Mouse (Mus musculus) urinary bladder, adult 18-20 months (tissue): ENCODE results near the gene Mettl27.
"Not testable (repeated sequence)": the region's sequence is repeated elsewhere in the genome, so short reads cannot be mapped to it uniquely, and the experiment has no call there.

Experiments
- DNase-seq, 2 experiments: peaks; one replicate each; pipeline ENCODE4 v3.0.0; 2022; ENCODE audit warnings: low spot score in 2 of 2, mixed read lengths in 2 of 2

Gene Mettl27

DNA sequence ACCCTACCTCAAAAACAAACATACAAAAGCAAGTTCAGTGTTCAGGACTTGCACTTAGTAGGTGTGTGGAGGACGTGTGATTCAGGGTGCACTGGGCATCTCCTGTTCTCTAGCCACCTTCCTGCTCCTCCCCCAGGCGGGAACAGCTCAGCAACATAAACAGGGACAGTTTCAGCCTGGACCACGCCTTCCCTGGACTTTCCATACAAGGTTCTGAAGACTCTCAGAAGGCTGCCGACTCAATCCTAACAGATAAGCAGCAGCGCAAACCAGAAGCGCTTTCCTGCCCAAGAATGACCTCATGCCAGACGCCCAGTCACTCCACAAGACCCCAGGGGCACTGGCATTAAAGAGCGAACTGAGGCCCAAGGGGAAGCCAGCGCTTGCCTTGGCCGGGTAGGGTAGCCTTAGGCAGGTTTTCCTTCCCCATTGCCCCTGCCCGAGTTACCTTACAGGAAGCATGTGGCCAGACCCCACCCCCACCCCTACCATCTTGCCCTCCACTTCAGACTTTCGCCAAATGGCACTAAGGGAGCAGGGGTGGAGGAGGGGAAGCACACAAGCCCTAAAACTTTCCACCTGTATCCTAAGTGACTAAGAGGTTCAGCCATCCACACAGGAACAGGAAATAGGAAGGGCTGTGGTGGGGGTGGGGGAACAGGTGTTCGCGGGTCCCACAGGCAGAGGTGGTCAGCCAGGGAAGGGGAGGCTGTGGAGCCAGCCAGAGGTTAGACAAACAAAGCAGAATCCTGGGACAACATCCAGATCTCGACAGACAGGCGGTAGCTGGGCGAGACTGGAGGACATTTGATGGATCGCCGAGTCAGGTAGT lies 19.1 kb downstream of the Mettl27 start:
- peak in 1 of 2 experiments; percentile 49 for DNase-seq

DNA sequence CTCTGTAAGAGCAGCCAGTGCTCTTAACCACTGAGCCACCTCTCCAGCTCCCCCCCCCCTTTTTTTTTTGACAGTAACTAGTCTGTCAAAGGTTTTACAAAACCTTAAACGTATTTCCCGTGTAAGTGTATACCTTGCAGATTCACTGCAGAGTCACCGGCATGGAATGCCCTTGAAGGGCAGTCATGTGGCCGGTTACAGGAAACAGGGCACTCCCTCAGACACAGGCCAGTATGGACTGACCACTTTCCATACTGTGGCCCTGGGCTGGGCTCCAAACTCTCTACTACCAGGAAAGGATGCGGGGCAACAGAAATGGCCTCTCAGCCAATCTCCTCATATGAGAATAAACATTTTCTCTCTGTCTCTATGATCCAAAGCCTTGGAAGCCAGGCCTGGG lies 23.3 kb downstream of the Mettl27 start:
- DNase-seq = no peak

DNA sequence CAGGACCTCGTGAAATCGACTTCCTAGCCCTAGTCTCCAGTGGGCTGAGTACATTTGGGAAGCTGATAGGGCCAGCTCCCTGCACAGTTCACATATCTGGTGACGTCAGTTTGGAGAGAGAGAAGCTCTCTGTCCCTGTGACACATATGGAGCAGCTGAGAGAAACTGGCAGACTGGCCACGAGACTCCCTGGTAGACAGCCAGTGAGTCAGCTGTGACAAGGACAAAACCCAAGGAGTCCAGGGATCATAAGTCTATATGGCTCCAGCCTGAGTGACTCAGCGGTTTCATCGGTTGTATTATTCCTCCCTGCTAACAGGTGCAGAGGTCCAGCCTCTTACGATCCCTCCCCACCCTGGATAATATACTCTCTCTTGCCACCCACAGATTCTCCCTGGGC lies 26.9 kb downstream of the Mettl27 start:
- no peak for DNase-seq

DNA sequence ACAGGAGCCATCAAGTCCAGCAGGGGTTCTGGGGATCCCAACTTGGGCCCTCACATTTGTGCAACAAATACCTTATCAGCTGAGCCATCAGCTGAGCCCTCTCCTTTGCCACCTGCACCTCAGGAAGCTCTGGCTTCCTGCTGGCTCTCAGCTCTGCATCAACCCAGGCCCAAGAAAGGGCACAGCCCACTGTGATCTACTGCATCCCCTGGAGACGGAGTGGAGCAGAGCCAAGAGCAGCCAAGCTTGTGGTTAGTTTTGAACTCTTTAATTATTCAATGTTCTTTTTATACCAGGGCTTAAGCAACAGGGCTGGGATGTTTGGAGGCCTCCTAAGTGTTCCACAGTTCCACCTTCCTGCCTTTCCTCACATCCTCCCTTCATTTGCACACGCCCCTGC lies 28.3 kb downstream of the Mettl27 start:
- DNase-seq = no peak

DNA sequence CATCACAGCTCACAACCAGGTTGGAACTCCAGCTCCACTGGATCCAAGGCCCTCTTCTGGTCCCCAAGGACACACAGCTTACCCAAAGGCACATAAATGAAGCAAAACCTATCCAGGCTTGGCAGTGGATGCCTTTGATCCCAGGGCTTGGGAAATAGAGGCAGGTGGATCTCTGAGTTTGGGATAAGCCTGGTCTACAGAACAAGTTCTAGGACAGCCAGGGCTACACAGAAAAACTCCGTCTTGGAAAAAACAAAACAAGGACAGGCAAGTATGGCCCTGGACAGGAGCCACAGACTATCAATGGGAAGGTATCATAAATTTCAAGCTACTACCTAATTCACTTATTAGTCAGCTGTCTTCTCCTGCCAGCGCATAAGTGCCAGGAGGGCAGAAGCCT lies 29.4 kb downstream of the Mettl27 start:
- no peak for DNase-seq

DNA sequence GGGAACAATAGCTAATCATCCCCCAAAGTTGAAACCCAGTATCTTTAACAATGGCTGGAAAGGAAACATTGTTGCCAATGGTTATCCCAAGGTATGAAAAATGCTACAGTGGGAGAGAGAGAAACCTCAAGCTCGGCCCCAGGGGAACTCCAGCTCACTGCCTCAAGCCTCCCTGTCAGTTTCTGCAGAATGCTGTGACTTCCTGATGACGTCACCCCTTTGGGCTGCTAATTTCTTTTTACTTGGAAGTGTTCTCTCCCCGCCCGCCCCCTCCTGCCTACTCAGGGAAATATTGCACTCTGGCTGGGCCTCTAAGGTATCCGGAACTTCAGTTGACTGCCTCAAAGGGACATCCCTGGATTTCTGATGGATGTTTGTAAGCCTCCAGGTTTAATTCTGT lies 31.4 kb downstream of the Mettl27 start:
- DNase-seq = no peak

DNA sequence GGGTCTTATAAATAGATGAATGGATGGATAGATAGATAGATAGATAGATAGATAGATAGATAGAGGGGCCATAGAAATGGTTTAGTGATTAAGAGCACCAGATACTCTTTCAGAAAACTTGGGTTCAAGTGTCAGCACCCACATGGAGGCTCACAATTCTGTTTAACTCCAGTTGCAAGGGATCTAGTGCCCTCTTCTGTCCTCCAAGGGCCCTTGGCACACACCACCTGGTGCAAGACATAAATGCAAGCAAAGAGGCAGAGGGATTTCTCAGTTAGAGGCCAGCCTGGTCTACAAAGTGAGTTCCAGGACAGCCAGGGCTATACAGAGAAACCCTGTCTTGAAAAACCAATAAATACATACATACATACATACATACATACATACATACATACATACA lies 32.5 kb downstream of the Mettl27 start:
- not testable (repeated sequence) for DNase-seq

DNA sequence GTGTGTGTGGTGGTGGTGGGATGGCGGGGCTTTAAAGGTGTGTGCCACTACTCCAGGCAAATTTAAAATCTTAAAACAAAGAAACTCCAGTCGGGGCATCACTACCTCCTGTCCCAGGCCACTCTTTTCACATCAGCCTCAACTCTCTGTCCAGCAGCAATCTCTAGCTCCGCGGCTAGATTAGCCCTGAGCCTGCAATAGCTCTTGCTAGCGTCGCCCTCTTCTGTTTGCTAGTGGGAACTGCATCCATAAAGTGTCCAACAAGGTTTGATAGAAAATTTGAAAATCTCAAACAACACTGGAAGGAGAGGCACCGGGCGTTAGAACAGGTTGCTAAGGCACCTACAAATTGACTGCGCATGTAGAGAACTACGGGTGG lies 33.3 kb downstream of the Mettl27 start:
- DNase-seq = peak in 1 of 2 experiments; percentile 63

DNA sequence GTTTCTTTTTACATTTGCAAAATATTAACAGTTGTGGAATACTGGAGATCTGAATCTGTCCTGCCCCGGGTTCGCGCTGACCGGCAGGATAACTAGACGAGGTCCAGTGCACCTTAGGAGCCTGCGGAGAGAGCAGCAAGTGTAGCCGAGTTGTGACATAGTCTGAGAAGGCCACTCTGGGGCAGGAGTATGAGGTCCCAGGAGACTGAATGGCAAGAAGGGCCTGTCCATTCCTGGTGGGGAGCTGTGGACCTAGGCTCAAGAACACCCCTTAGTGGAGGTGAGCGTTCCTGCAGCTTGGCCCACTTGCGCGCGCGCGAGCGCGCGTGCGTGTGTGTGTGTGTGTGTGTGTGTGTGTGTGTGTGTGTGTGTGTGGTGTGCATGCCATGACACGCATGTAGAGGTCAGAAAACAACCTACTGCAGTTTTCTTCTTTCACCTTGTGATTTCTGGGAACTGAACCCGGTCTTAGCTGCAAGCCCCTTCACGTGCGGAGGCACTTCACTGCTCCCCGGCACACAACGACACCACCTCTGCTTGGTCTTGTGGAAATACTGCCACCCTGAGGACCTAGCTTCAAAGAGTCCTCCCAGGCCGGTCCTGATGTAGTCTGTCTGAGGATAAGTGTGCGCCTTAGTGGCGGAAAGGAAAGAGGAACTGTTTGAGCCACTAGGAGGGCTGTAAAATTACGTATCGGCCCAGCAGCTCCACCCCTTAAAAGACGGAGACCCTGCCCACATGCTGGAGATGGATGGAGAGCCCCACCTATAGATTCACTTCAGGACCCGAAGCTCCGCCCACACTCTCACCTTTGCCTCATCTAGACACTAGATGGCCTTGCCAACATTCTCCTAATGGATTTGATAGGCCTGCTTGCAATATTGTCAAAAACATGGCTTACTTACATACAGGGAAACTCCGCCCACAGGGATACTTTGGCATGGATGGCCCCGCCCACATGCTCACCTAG lies 34.0 kb downstream of the Mettl27 start:
- DNase-seq = peak in 1 of 2 experiments; percentile 44

DNA sequence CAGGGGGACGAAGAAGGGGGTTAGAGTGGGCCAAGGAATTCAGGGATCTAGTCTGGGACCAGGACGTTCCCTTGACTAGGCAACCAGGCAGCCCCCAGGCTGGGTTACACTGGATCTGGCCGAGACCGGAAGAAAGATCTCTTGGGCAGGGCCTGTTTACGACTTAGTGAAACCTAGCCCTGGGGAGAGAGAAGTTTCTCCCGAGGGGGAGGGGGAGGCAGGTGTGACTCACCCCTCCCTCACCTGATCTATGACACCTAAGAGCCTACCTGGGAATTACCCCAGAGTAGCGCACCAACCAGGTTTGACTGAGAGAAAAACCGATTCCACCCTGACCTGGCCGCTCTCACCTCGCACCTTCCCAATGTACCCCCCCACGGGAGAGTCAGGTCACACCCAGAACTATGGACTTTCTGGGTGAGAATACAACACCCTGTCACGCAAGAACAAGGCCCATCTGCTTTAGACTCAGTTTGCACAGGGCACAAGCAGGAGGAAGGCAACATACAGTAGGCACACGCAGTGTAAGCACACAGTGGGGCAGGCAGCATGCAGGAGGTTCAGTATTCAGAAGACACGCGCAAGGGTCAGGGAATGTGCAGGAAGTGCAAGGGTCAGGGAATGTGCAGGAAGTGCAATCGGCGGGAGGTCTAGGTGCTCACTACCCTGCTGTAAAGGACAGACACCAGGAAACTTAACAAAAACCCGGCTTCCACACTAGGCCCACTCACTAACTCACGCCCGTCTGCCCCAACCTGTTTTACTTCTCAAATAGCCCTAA lies 35.2 kb downstream of the Mettl27 start:
- no peak for DNase-seq

DNA sequence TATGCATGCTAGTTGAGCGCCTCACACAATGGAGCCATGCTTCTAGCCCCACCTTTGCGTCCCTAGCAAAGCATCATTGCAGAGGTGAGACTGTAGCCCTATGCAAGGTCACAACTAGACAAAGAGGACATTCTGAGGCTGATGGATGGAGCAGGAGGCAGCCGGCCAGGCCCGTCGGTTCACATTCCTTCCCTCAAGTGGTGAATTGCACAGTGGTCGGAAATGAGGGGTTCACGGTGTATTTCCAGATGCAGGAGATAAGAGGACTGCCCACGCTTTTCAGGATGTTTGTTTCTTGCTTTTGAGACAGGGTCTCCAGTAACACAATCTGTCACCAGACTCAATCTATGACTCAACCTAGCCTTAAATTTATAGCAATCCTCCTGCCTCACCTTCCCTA lies 38.5 kb downstream of the Mettl27 start:
- DNase-seq = no peak

DNA sequence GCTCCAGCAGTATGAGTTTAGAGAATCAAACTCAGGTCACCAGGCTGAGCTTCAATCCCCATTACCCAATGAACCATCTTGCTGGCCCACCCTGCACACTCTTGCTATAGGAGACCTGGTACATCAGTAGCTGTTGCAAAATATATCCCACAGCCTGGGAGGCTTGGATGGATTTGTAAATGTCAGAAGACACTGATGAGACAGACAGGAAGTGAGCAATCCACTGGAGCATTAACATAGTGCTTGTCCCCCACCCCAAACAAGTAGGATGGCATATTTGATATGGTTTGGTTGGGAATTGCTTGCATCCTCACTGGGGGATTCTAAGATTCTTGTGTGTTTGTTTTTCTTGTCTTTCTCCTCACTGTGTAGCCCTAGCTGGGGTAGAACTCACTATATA lies 40.9 kb downstream of the Mettl27 start:
- DNase-seq = no peak

DNA sequence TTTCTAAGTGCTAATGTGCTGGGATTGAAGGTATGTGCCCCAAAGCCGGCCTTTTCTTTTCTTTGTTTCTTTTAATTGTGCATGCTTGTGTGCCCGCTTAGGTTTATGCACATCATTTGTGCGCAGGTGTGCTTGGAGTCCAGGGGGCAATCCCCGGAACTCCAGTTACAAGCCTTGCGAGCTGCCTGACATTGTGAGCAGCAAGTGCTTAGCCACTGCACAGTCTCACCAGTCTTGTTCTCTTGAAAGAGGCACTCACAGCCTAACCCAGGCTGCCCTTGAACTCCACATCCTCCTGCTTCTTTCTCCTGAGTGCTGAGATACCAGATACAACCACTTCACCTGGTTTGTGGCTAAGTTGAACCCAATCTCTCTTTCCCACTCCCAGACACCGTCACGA lies 41.4 kb downstream of the Mettl27 start:
- no peak for DNase-seq

DNA sequence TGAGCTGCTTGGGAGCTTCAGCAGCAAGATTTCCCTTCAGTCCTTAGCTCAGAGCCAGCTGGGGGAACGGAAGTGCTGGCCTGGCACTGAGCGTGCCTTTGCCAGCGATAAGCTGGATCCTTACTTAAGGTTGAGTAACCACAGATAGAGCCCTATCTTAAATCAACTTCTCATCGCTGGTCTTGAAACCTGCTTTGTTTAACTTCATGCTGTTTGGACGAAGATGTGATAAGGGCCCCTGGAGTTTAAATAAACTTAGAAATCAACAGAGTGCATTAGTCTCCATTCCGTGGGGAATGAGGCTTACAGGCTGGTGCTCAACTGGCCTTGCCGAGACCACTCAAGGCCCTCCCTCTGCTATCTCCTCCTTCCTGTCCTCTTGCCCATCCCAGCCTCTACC lies 42.1 kb downstream of the Mettl27 start:
- peak in 1 of 2 experiments; percentile 12 for DNase-seq

DNA sequence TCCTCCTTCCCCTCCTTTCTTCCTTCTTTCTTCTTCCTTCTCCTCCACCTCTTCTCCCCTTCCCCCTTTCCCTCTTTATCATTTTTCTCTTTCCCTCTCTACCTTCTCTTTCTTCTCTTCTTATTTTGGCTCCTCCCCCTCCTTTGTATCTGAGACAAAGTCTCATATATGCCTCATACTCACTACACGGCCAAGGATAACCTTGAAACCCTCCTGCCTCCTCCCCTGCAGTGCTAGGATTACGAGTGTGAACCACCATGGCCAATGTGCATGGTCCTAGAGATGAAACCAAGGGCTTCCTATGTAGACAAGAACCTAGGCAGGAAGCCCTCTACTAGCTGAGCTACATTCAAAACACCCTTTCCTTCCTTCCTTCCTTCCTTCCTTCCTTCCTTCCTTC lies 42.8 kb downstream of the Mettl27 start:
- no peak for DNase-seq

DNA sequence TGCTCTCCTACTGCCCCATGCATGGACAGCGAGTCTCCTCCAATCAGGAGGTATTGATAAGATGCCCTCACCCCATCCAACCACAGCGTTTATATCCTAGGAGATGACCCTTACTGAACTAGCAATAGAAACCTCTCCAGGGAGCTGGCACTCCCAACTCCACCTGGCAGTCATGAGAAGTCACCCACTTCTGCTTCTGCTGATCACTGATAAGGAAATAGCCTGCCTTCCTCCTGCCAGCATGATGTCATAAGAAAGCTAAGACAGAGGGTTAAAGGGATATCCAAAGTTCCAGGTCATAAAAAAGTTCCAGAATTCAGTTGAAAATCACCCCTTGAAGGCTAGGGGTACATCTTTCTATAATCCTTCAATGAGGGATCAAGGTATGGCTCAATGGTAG lies 44.0 kb downstream of the Mettl27 start:
- DNase-seq = no peak

DNA sequence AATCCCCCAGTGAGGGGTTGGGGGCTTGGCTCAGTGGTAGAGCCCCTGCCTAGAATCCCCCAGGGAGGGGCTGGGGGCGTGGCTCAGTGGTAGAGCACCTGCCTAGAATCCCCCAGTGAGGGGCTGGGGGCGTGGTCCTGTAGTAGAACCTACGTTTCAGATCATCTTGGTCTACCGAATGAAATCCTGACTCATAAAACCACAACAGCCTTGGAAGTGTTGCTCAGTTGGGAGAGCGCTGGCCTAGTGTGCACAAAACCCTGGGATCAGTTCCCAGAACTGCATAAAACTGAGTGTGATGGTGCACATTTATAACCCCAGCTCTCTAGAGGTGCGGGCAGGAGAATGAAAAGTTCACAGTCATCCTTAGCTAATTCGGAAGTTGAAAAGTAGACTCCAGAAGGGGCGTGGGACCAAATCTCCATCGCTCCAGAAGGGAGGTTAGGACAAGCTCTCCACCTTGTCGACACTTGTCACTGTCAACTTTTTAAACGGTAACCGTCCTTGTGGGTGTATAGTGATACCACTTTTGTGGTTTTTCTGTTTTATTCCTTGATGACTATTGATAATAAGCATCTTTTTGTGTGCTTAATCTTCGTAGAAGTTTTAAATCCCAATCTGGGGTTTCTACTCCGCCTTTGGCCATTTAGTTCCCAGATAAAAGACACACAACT lies 44.5 kb downstream of the Mettl27 start:
- DNase-seq = no peak

DNA sequence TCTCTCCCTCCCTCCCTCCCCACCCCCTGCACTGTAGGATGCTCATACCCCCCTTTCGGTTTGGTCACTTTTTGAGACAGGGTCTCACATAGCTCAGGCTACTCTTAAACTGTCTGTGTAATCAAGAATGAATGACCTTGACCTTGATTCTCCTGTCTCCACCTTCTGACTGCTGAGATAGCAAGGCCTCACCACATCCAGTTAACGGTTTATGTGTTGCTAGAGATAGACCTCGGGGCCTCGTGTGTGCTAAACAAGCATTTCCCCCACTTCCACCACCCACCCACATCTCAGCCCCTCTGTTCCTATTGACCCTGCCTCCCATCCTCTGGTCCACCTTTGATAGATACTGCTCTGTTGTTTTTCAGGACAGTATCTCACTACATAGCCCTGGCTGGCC lies 45.7 kb downstream of the Mettl27 start:
- DNase-seq = no peak

DNA sequence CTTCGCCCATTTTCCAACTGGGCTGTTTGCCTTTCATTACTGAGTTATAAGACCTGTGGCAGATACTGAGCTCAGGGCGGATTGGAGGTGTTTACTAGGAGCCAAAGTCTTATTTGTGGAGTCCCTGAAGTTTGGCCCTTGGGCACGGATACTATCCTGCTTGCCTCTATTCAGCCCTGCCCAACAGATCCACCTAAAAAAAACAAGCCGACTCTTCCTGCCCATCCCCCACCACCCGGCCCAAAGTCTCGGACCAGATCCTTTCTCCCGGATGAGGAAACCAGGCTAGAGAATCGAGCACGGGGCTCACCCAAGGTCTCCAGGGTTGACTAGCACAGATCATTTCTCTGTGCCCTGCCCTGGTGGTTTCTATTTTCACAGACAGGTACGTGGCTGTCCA lies 49.0 kb downstream of the Mettl27 start:
- no peak for DNase-seq

DNA sequence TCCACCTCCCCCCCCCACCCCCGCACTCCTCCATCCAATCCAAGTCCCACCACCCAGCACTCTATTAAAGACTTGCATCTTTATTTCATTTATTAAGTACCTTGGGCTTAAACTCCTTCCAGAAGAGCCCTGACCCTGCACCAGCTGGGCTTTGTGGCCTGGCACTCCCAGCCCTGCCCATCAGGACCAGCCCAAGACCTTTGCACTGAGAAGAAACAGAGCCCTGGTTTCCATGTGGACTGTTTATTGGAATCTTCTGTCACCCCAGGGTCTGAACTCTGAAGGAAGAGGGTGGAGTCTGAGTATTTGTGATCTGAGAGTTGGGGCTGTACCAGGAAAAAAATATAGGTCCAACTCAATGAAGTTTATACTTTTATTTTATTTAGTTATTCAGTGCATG lies 50.9 kb downstream of the Mettl27 start:
- no peak for DNase-seq

DNA sequence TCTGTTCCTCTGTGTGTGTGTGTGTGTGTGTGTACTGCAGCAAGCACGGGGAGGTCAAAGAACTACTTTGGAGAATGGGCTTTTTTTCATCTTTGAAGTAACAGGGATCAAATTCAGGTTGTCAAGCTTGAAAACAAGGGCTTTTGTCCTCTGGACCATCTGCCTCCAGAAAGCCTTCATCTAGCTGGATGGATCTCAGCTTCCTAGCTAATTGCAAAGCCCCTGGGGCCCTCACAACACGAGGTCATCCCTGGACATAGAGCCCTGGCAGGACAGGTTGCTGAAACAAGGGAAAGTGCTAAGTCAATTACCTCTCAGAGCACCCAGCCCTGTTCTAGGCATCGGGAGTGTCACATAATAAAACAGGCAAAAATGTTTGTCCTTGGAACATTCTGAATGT lies 51.6 kb downstream of the Mettl27 start:
- no peak for DNase-seq
